Mouse (Mus musculus) olfactory bulb, adult 2 months (tissue): ENCODE data around the gene Hist1h3g.

ENCODE experiments used
- CTCF ChIP-seq: fragments of 200-500 bp; IDR thresholded peaks from 2 replicates; pipeline ENCODE4 v1.5.1; 2012; ENCODE audit warnings: low read depth, mild to moderate bottlenecking, low read length, moderate library complexity; ENCODE audit not compliant: insufficient read depth
- POLR2A ChIP-seq: fragments of 200-500 bp; IDR thresholded peaks from 2 replicates; pipeline ENCODE4 v1.6.1; 2012; ENCODE audit warnings: mild to moderate bottlenecking, low read depth, low read length, moderate library complexity; ENCODE audit not compliant: insufficient read depth

GRCm38 (mm10) chr13:23581408-23582218 lies 46.4 kb downstream of the Hist1h3g start, which contains the start of gene Hist1h4d:
- TF ChIP-seq CTCF: no peak
- peak; percentile 97 for TF ChIP-seq POLR2A
